Mouse (Mus musculus): ENCODE measurements around the gene Srgap1. TPM values are rescaled to one million over a fixed set of nuclear protein-coding genes. Genes with fewer than 3 reads are reported as not detected.

Srgap1 gene
- total and polyA plus RNA-seq, 2 experiments from 2014 or later = 18.8 to 24.4 TPM

GRCm38 (mm10) chr10:121853385-121853808, 193.7 kb downstream of the Srgap1 start:
- Histone ChIP-seq H3K4me1 (ENCODE audit: insufficient read depth, low read length) (no peaks in the 10 kb centered on the region), H3K9me3 (ENCODE audit: low read length) (no peaks in the 10 kb centered on the region), H3K4me2 (ENCODE audit: low read depth, low read length) (no peak overlapping the region), H3K36me3 (ENCODE audit: insufficient read depth, low read length) (peaks cover 11% of the 10 kb centered on the region; the same call in 1 of the 2 replicates), H3K9ac (replicated peaks; ENCODE audit: low read length) (no peak overlapping the region), H3K4me3 (ENCODE audit: low read length) (no peak overlapping the region), H3K27me3 (ENCODE audit: insufficient read depth, low read length) (no peaks in the 10 kb centered on the region), H3K27ac (no peak overlapping the region)
- DNase-seq (ENCODE audit: low spot score) (no peak), ATAC-seq (no peak)
- TF ChIP-seq CTCF (IDR thresholded peaks at IDR 0.05; ENCODE audit: low read depth) = no peak
- 53% methylated on average over 14 of the region's 14 CpGs for WGBS

GRCm38 (mm10) chr10:121849496-121849895, 197.6 kb downstream of the Srgap1 start:
- Histone ChIP-seq H3K27ac (no peak overlapping the region), H3K4me3 (ENCODE audit: low read length) (no peak overlapping the region), H3K4me2 (ENCODE audit: low read depth, low read length) (no peak overlapping the region), H3K36me3 (ENCODE audit: insufficient read depth, low read length) (peaks cover 5% of the 10 kb centered on the region; the same call in 1 of the 2 replicates), H3K9me3 (ENCODE audit: low read length) (no peaks in the 10 kb centered on the region), H3K4me1 (ENCODE audit: insufficient read depth, low read length) (no peaks in the 10 kb centered on the region), H3K27me3 (ENCODE audit: insufficient read depth, low read length) (no peaks in the 10 kb centered on the region), H3K9ac (replicated peaks; ENCODE audit: low read length) (no peak overlapping the region)
- WGBS = 82% methylated on average over 2 of the region's 2 CpGs
- no peak for TF ChIP-seq CTCF (IDR thresholded peaks at IDR 0.05; ENCODE audit: low read depth)
- no peak for DNase-seq (ENCODE audit: low spot score)
- no peak for ATAC-seq

GRCm38 (mm10) chr10:121845677-121846076, 201.4 kb downstream of the Srgap1 start:
- WGBS = 76% methylated on average over 7 of the region's 7 CpGs
- no peaks in the 10 kb centered on the region for H3K9me3 ChIP-seq (ENCODE audit: low read length)
- H3K4me2 ChIP-seq (ENCODE audit: low read depth, low read length) = no peak overlapping the region
- no peak overlapping the region for H3K27ac ChIP-seq
- ATAC-seq = no peak
- peaks cover 7% of the 10 kb centered on the region; the same call in 1 of the 2 replicates for H3K36me3 ChIP-seq (ENCODE audit: insufficient read depth, low read length)
- H3K27me3 ChIP-seq (ENCODE audit: insufficient read depth, low read length) = no peaks in the 10 kb centered on the region
- H3K4me3 ChIP-seq (ENCODE audit: low read length) = no peak overlapping the region
- no peak for DNase-seq (ENCODE audit: low spot score)
- no peak overlapping the region for H3K9ac ChIP-seq (replicated peaks; ENCODE audit: low read length)
- H3K4me1 ChIP-seq (ENCODE audit: insufficient read depth, low read length) = no peaks in the 10 kb centered on the region
- TF ChIP-seq CTCF (IDR thresholded peaks at IDR 0.05; ENCODE audit: low read depth) = no peak

- H3K4me3 ChIP-seq (ENCODE audit: low read length) = no peak overlapping the region
- H3K27me3 ChIP-seq (ENCODE audit: insufficient read depth, low read length) = no peaks in the 10 kb centered on the region
- DNase-seq (ENCODE audit: low spot score) (peak; percentile 77), ATAC-seq (peak; percentile 88)
- H3K27ac ChIP-seq = peak overlapping the region; percentile 78
- peaks cover 10% of the 10 kb centered on the region; the same call in 1 of the 2 replicates for H3K4me1 ChIP-seq (ENCODE audit: insufficient read depth, low read length)
- 0 out of 2 replicates have a peak overlapping the region, but pooled peaks have one; percentile 17 for H3K9ac ChIP-seq (replicated peaks; ENCODE audit: low read length)
- peak overlapping the region; percentile 41 for H3K4me2 ChIP-seq (ENCODE audit: low read depth, low read length)
- TF ChIP-seq CTCF (IDR thresholded peaks at IDR 0.05; ENCODE audit: low read depth) = no peak
- peaks cover 14% of the 10 kb centered on the region for H3K36me3 ChIP-seq (ENCODE audit: insufficient read depth, low read length)
- H3K9me3 ChIP-seq (ENCODE audit: low read length) = no peaks in the 10 kb centered on the region
- WGBS = 37% methylated on average over 16 of the region's 16 CpGs
Observed at GRCm38 (mm10) chr10:121837166-121837898, 209.8 kb downstream of the Srgap1 start.

- ATAC-seq = peak; percentile 50
- DNase-seq (ENCODE audit: low spot score) = peak; percentile 85
- Histone ChIP-seq H3K36me3 (ENCODE audit: insufficient read depth, low read length) (peaks cover 14% of the 10 kb centered on the region), H3K27ac (peak overlapping the region; percentile 78), H3K4me2 (ENCODE audit: low read depth, low read length) (peak overlapping the region; percentile 41), H3K9ac (replicated peaks; ENCODE audit: low read length) (0 out of 2 replicates have a peak overlapping the region, but pooled peaks have one; percentile 17), H3K4me1 (ENCODE audit: insufficient read depth, low read length) (peaks cover 10% of the 10 kb centered on the region; the same call in 1 of the 2 replicates), H3K4me3 (ENCODE audit: low read length) (0 out of 2 replicates have a peak overlapping the region, but pooled peaks have one; percentile 1), H3K27me3 (ENCODE audit: insufficient read depth, low read length) (no peaks in the 10 kb centered on the region), H3K9me3 (ENCODE audit: low read length) (no peaks in the 10 kb centered on the region)
- 33% methylated on average over 18 of the region's 18 CpGs for WGBS
- TF ChIP-seq CTCF (IDR thresholded peaks at IDR 0.05; ENCODE audit: low read depth) = no peak
Observed at GRCm38 (mm10) chr10:121836507-121837165, 210.5 kb downstream of the Srgap1 start.

GRCm38 (mm10) chr10:121833443-121833842, 213.7 kb downstream of the Srgap1 start:
- no peak overlapping the region for H3K4me3 ChIP-seq (ENCODE audit: low read length)
- no peaks in the 10 kb centered on the region for H3K27me3 ChIP-seq (ENCODE audit: insufficient read depth, low read length)
- no peak overlapping the region for H3K27ac ChIP-seq
- ATAC-seq (no peak), DNase-seq (ENCODE audit: low spot score) (no peak)
- H3K9ac ChIP-seq (replicated peaks; ENCODE audit: low read length) = no peak overlapping the region
- 96% methylated on average over 5 of the region's 5 CpGs for whole genome bisulfite sequencing
- H3K36me3 ChIP-seq (ENCODE audit: insufficient read depth, low read length) = no peaks in the 10 kb centered on the region
- H3K9me3 ChIP-seq (ENCODE audit: low read length) = no peaks in the 10 kb centered on the region
- TF ChIP-seq CTCF (IDR thresholded peaks at IDR 0.05; ENCODE audit: low read depth) = no peak
- peaks cover 10% of the 10 kb centered on the region; the same call in 1 of the 2 replicates for H3K4me1 ChIP-seq (ENCODE audit: insufficient read depth, low read length)
- H3K4me2 ChIP-seq (ENCODE audit: low read depth, low read length) = no peak overlapping the region
